Mouse (Mus musculus) G1E (cell line): Measurements from ENCODE around the gene Magi2. TPM values are rescaled to one million over a fixed set of nuclear protein-coding genes. Genes with fewer than 3 reads are reported as not detected.

Source experiments
- ATAC-seq: 2 replicates; pipeline ENCODE4 v1.8.0; 2016; ENCODE audit warnings: mild to moderate bottlenecking; ENCODE audit not compliant: insufficient number of reproducible peaks, poor library complexity, low FRiP score, severe bottlenecking; ENCODE audit errors: extremely low read depth
- DNase-seq: peaks from one replicate; pipeline ENCODE4 v3.0.0; 2012; ENCODE audit warnings: low spot score
- H3K27me3 ChIP-seq: 2 replicates; pipeline ENCODE4 v1.6.1; 2012; ENCODE audit warnings: mild to moderate bottlenecking, low read length, inconsistent platforms; ENCODE audit not compliant: insufficient read depth
- H3K36me3 ChIP-seq: replicated peaks from 2 replicates; pipeline ENCODE3; 2012; ENCODE audit warnings: mild to moderate bottlenecking, inconsistent platforms
- H3K4me1 ChIP-seq: 2 replicates; pipeline ENCODE4 v1.6.1; 2012; ENCODE audit warnings: low read depth, low read length, inconsistent platforms, mixed read lengths; ENCODE audit not compliant: insufficient read depth
- H3K4me3 ChIP-seq: 2 replicates; pipeline ENCODE4 v1.5.1; 2012; ENCODE audit warnings: low read depth, mild to moderate bottlenecking, inconsistent platforms, low read length, moderate library complexity, mixed read lengths
- H3K9me3 ChIP-seq: replicated peaks from 2 replicates; pipeline ENCODE4 v1.6.1; 2012; ENCODE audit warnings: inconsistent platforms
- CTCF ChIP-seq: IDR thresholded peaks from 2 replicates; pipeline ENCODE4 v1.5.1; 2012; ENCODE audit warnings: low read depth, low read length, inconsistent platforms, mixed read lengths
- GATA1 ChIP-seq: IDR thresholded peaks from 2 replicates; pipeline ENCODE4 v1.6.1; 2012; ENCODE audit warnings: borderline replicate concordance, low read length, inconsistent platforms, mixed read lengths
- GATA2 ChIP-seq: IDR thresholded peaks from 2 replicates; pipeline ENCODE4 v1.6.1; 2012; ENCODE audit warnings: low read depth, low read length, inconsistent platforms, borderline replicate concordance
- POLR2AphosphoS5 ChIP-seq: IDR thresholded peaks from 2 replicates; pipeline ENCODE4 v1.6.1; 2012; ENCODE audit warnings: low read depth, low read length, inconsistent platforms; ENCODE audit not compliant: insufficient replicate concordance
- TAL1 ChIP-seq: conservative IDR thresholded peaks from 2 replicates; pipeline ENCODE4 v1.6.1; 2012; ENCODE audit warnings: low read depth, low read length, inconsistent platforms, mixed read lengths
- polyA plus RNA-seq: library from polyadenylated mRNA; stranded (reverse); fragments of >175 nt; gene quantifications from 2 replicates; pipeline ENCODE4 v1.2.3, GENCODE M21; 2012
- total RNA-seq, 2 experiments: library from RNA; stranded (forward) in 1 of 2; stranded (reverse) in 1 of 2; fragments of 200-1000 nt in 1 of 2; fragments of >200 nt in 1 of 2; fragmentation: Nextera tagmentation in 1 of 2; gene quantifications; 2 replicates each; pipeline ENCODE4 v1.2.3; 2014 to 2017

Gene Magi2
- total and polyA plus RNA-seq, 3 experiments, result 0.69 to 1.3 (median 1.1) TPM

GRCm38 (mm10) chr5:19933190-19933589 lies 706.4 kb downstream of the Magi2 start:
- no peak overlapping the region for H3K4me3 ChIP-seq

GRCm38 (mm10) chr5:19951102-19951501 lies 724.3 kb downstream of the Magi2 start:
- no peak for TF ChIP-seq TAL1
- no peak for TF ChIP-seq GATA2
- no peaks in the 10 kb centered on the region for H3K36me3 ChIP-seq
- no peaks in the 10 kb centered on the region for H3K27me3 ChIP-seq
- ATAC-seq (no peak), DNase-seq (no peak)
- H3K9me3 ChIP-seq, result no peaks in the 10 kb centered on the region
- H3K4me3 ChIP-seq, result no peak overlapping the region
- no peaks in the 10 kb centered on the region for H3K4me1 ChIP-seq

More at GRCm38 (mm10) chr5:19933190-19933589, 706.4 kb downstream of the Magi2 start:
- Histone ChIP-seq H3K4me1 (no peaks in the 10 kb centered on the region), H3K36me3 (no peaks in the 10 kb centered on the region), H3K27me3 (no peaks in the 10 kb centered on the region), H3K9me3 (no peaks in the 10 kb centered on the region)
- no peak for TF ChIP-seq GATA2
- no peak for TF ChIP-seq TAL1
- no peak for TF ChIP-seq CTCF
- TF ChIP-seq GATA1, result no peak
- TF ChIP-seq POLR2AphosphoS5, result no peak
- ATAC-seq, result no peak
- no peak for DNase-seq

DNA sequence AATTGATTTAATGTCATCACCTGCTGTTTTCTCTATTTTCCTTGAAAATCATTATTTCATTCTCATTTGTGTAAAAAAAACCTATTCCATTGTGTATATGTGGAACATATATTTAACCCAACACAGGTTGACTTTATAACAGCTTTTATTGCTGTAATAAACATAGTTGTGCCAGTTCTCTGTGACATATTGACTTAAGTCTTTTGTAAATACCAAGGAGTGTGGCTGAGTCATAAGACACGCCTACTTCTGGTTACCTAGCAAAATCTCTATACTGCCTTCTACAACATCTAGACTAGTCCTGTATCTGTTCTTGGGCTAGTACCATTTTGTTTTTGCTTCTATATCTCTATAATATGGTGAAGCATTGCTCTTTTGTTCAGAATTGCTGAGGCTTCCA lies 737.3 kb downstream of the Magi2 start:
- Histone ChIP-seq H3K4me3 (no peak overlapping the region), H3K4me1 (no peaks in the 10 kb centered on the region), H3K27me3 (no peaks in the 10 kb centered on the region), H3K9me3 (no peaks in the 10 kb centered on the region), H3K36me3 (no peaks in the 10 kb centered on the region)
- DNase-seq, result no peak
- no peak for ATAC-seq
- TF ChIP-seq GATA1 (no peak), CTCF (no peak), POLR2AphosphoS5 (no peak), TAL1 (no peak), GATA2 (no peak)

DNA sequence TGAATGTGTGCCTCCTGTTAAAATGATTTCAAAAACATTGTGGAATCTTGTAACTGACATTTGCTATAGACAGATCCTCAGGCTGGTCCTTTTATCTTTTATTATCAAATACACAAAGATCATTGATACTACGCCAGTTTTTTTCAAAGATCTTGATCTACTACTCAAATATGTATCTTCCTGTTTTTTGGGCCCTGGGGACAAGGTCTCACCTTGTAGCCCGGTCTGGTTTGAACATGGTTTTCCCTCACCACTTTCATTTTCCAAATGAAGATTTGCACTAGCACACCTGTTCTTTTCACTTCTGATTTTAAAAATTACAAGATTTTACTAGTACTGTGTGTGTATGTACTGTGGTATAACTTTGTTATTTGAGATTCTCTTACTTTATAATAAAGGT lies 745.9 kb downstream of the Magi2 start:
- Histone ChIP-seq H3K4me3 (no peak overlapping the region), H3K27me3 (no peaks in the 10 kb centered on the region), H3K36me3 (no peaks in the 10 kb centered on the region), H3K4me1 (no peaks in the 10 kb centered on the region), H3K9me3 (no peaks in the 10 kb centered on the region)
- ATAC-seq (no peak), DNase-seq (no peak)
- no peak for TF ChIP-seq GATA2
- no peak for TF ChIP-seq GATA1
- no peak for TF ChIP-seq CTCF
- no peak for TF ChIP-seq TAL1
- no peak for TF ChIP-seq POLR2AphosphoS5

- Histone ChIP-seq H3K4me1 (no peaks in the 10 kb centered on the region), H3K4me3 (no peak overlapping the region), H3K27me3 (no peaks in the 10 kb centered on the region), H3K9me3 (no peaks in the 10 kb centered on the region), H3K36me3 (no peaks in the 10 kb centered on the region)
- DNase-seq (no peak), ATAC-seq (no peak)
- no peak for TF ChIP-seq TAL1
- no peak for TF ChIP-seq GATA2
- TF ChIP-seq CTCF, result no peak
- no peak for TF ChIP-seq POLR2AphosphoS5
- TF ChIP-seq GATA1, result no peak
Observed at GRCm38 (mm10) chr5:19973852-19974251, 747.0 kb downstream of the Magi2 start.

DNA sequence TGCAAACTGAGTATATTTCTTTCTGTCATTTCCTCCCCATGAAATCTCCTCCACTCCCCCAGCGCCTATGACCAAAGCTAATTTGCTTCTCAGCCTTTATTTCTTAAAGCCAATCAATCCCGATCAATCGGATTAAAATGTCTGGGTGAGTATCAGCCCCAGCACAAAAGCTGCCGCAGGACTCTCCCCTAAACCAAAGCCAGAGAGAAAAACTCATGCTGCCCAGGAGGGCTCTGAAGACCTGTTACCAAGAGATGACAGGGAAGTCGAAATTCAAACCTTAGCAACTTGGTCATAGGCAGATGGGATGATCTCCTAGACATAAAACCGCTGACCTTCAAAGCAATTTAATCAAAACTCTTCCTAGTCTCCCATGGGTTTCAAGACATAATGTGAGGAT lies 754.7 kb downstream of the Magi2 start:
- H3K27me3 ChIP-seq, result no peaks in the 10 kb centered on the region
- no peaks in the 10 kb centered on the region for H3K9me3 ChIP-seq
- H3K4me1 ChIP-seq, result no peaks in the 10 kb centered on the region
- TF ChIP-seq GATA2 (no peak), TAL1 (no peak), GATA1 (no peak), POLR2AphosphoS5 (no peak), CTCF (no peak)
- no peaks in the 10 kb centered on the region for H3K36me3 ChIP-seq
- ATAC-seq (no peak), DNase-seq (no peak)
- no peak overlapping the region for H3K4me3 ChIP-seq

- Histone ChIP-seq H3K36me3 (no peaks in the 10 kb centered on the region), H3K9me3 (no peaks in the 10 kb centered on the region), H3K4me1 (no peaks in the 10 kb centered on the region), H3K4me3 (no peak overlapping the region), H3K27me3 (no peaks in the 10 kb centered on the region)
- DNase-seq, result no peak
- TF ChIP-seq POLR2AphosphoS5 (no peak), GATA1 (no peak)
- no peak for ATAC-seq
Observed at GRCm38 (mm10) chr5:19982031-19982430, 755.2 kb downstream of the Magi2 start.
